Mouse (Mus musculus) testis, adult 2 months (tissue): ENCODE results near the gene Wdr82.

ENCODE experiments used
- CTCF ChIP-seq: fragments of 200-500 bp; IDR thresholded peaks from 2 replicates; pipeline ENCODE4 v1.5.1; 2012; ENCODE audit warnings: low read depth, mild to moderate bottlenecking, inconsistent platforms, low read length, moderate library complexity; ENCODE audit not compliant: control insufficient read depth, insufficient read depth, insufficient replicate concordance
- POLR2A ChIP-seq: fragments of 200-500 bp; IDR thresholded peaks from 2 replicates; pipeline ENCODE4 v1.6.1; 2012; ENCODE audit warnings: low read depth, mild to moderate bottlenecking, inconsistent platforms, low read length, moderate library complexity; ENCODE audit not compliant: control insufficient read depth

DNA sequence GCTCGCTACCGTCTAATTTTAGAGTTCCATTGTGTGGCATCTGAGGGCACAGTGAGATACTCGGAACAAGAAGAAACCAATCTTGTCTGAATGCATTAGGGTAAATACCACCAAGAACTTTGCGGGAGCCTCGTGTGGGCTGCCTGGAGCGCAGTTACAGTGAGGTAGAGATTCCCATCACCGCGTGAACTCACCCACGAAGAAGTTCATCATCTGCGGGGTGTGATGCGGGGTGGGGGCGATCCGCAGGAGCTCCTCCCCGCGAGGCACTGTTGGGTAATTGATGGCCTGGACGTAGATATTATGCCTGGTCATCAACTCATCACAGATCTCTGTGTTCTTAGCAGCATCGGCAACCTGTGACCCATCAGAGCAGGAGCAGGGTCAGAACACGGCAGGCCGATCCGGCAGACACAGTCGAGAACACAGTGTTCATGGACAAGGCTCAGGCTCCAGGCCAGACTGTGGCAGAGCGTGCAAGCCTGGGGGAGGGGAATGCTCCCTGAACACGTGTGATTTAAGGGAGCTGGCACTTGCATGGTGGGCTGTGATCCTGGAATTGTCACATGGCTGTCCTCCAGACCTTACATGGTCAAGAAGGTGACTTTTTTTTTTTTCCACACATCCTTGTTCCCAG is 64.6 kb downstream of the Wdr82 start:
- peak; percentile 31; the same call in 1 of the 2 replicates for TF ChIP-seq POLR2A
- no peak for TF ChIP-seq CTCF
